Mouse (Mus musculus) retina, postnatal 7 days (tissue): Measurements from ENCODE around the gene Ppp3r1.

Experiments used
- DNase-seq: peaks from one replicate; pipeline ENCODE4 v3.0.0-alpha.2; 2012; ENCODE audit warnings: low read depth, low spot score

Ppp3r1 gene

GRCm38 (mm10) chr11:17158858-17159737, at the start of gene Ppp3r1:
Gene Ppp3r1 (plus strand): TSS chr11:17159263.
- DNase-seq, result peak; percentile 96

DNA sequence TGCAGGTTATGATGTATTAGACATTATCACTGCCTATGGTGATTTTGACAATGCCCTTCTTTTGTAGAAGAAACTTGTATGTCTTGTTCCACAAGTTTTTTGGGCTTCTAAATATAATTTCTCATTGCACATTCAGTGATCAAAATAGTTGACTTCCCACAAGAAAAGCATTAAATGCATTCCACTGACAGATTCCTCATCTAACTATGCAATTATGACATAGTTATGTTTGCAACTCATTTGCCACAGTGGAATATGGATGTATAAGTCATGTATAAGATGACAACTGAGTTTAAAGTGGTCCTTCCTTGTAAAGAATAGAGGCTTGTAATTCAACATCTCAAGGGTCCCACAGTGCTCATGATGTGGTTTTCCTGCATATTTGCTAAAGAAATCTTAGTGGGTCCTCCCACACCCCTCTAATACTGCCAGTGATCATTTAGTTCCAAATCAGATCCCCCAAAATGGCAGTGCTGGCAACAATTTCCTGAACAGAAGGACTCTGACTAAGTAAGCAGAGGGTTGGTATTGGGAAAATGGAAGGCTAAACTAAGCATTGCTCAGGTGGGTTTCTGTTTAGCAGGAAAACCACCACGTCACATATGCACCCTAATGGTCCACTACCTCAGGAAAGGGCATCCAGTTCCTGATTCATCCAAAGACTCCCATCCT, 46.5 kb upstream of the Ppp3r1 start:
- no peak for DNase-seq

DNA sequence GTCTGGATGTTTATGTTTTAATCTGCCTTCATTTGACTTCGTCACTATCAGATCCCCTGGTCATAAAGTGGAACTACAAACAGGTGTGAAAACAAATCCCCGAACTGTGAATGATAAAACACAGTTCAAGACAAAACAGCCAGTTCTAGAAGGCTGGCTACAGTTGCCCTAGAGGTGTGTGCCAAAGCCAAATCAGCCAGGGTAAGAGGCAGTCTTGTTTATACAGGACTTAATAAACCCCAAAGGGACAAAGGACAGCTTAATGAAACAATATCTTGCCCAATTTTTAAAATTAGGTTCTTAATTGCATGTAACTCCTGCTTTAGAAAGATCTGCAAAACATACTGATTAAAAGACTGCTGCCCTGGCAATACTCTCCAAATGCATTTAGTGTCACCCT, 32.6 kb upstream of the Ppp3r1 start:
- no peak for DNase-seq

GRCm38 (mm10) chr11:17135638-17136037, 23.4 kb upstream of the Ppp3r1 start:
- no peak for DNase-seq

- no peak for DNase-seq
These were observed 20.6 kb upstream of the Ppp3r1 start for GRCm38 (mm10) chr11:17138306-17139033.

- DNase-seq, result peak; percentile 19
These were observed 727 bp downstream of the Ppp3r1 start for GRCm38 (mm10) chr11:17159738-17160241.

GRCm38 (mm10) chr11:17160242-17160641, 1.2 kb downstream of the Ppp3r1 start:
- DNase-seq, result peak; percentile 28

- peak; percentile 5 for DNase-seq
These were observed 4.9 kb downstream of the Ppp3r1 start for GRCm38 (mm10) chr11:17163956-17164355.

DNA sequence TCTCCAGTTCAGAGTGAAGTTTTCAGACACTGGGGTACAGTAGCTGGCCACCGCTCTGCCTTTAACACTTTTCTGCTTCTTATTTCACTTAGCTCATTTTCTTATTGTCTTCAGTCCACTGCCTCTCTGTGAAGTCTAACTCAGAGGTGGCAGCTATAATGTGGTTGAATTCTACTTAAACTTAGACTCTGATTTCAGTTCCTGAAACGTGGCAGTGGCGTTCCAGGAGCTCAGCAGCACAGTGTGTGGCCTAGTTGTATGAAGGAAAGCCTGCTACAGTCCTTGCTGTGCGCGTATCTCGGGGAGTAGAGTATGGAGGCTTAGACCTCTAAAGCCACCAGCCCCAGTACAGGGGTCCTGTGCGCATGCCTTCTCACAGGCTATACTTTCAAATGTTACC, 7.6 kb downstream of the Ppp3r1 start:
- DNase-seq, result no peak

- no peak for DNase-seq
These were observed 10.2 kb downstream of the Ppp3r1 start for GRCm38 (mm10) chr11:17169262-17169661.

- DNase-seq, result no peak
These were observed 12.1 kb downstream of the Ppp3r1 start for GRCm38 (mm10) chr11:17170938-17171729.

GRCm38 (mm10) chr11:17172300-17172699, 13.2 kb downstream of the Ppp3r1 start:
- no peak for DNase-seq

- no peak for DNase-seq
These were observed 17.6 kb downstream of the Ppp3r1 start for GRCm38 (mm10) chr11:17176638-17177037.

DNA sequence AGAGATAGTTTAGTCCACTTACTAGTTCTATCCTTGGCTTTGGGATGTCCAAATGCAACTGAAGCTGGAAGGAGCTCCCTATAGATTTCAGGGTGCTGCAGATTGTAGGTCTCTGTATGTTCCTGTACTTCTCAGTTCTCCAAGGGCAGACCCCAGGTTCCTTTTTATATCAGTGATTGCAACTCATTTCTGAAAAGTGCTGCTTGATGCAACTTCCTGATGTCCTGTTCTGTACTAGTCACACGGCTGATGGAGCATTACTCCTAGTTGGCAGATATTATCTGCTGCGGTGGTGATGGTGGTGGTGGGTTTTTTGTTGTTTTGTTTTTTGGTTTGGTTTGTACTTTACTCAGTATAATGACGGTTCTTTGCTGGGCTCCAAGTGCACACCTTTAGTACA, 21.7 kb downstream of the Ppp3r1 start:
- no peak for DNase-seq

GRCm38 (mm10) chr11:17181807-17182206, 22.7 kb downstream of the Ppp3r1 start, which contains the start of gene Wdr92:
Gene Wdr92 (plus strand): TSS chr11:17182107.
- no peak for DNase-seq

- DNase-seq, result no peak
These were observed 24.1 kb downstream of the Ppp3r1 start for GRCm38 (mm10) chr11:17183165-17183564.

DNA sequence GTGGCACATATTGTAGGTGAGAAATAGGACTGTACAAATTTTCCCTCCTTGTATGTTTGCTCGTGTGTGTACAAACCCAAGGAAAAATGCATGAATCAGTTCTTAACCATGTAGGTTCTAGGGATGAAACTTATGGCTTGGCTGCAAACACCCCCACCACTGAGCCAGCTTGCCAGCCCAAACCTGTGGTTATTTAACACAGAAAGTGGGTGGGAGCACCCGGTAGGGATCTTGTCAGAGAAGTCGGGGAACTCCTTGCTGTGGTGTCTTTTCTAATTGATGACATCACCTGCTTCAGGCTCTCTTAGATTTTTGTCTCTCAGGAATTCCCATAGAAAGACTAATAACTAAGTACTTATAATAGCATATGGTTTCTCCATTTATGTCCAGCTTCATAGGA, 28.6 kb downstream of the Ppp3r1 start:
- no peak for DNase-seq

DNA sequence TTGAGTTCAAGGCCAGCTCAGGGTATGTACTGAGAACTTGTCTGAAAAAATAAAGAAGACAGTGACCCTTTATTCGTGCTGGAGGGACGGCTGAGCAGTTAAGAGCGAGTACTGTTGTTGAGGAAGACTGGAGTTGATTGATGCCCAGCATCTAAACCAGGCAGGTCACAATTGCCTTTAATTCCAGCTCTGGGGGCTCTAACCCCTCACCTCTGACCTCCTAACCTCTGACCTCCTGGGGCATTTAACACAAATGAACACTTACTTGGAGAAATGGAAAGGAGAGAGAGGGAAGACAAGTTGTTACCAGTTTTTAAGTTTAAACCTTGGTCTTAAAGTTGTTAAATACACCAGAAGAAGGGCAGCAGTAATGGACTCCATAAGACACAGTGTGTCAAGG, 29.7 kb downstream of the Ppp3r1 start:
- DNase-seq, result no peak

GRCm38 (mm10) chr11:17192151-17192844, 33.2 kb downstream of the Ppp3r1 start:
- no peak for DNase-seq

DNA sequence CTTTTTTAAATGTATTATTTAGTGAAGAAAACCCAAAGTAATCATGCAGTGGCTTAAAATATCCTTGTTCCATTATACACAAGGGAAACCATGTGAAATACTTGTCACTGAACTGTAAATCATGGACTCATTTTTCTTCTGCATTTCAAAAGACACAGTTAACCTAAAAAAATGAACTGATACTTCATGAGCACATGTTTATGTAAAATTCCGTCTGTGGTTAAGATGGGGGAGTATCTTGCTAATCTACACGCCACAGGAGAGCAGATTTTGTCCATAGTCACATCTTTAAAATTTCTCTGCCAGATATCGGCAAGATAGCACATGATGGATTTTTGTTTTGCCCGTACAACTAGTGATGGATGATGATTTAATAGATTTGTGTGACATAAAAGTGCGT, 40.1 kb downstream of the Ppp3r1 start:
- DNase-seq, result no peak
